Mouse (Mus musculus) cerebellum, postnatal 25 days (tissue): ENCODE measurements at regions not wholly inside any gene's neighbourhood (a gene's known extent, or its start where the extent isn't known, plus 50 kb on each side); places are given as distances from the start of the nearest gene placed in this dataset.
"Not testable (repeated sequence)": the region's sequence is repeated elsewhere in the genome, so short reads cannot be mapped to it uniquely, and the experiment has no call there.

ENCODE experiments used
- DNase-seq, 2 experiments: peaks; one replicate each; pipeline ENCODE4 v3.0.0; 2021; ENCODE audit warnings: mixed read lengths in 2 of 2

DNA sequence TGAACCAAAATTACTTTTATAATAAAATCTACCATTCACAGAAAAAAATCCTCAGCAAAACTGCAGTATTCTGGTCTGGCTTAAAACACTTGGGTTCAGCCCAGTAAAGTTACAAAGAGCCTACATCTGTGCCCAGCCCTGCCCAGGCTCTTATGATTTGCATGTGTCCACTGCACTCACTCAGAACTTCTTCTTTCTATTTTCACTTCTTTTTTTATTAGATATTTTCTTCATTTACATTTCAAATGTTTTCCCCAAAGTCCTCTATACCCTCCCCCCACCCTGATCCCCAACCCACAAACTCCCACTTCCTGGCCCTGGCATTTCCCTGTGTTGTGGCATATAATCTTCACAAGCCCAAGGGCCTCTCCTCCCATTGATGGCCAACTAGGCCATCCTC is 1442.4 kb upstream of the Tacstd2 start:
- DNase-seq: no peak

DNA sequence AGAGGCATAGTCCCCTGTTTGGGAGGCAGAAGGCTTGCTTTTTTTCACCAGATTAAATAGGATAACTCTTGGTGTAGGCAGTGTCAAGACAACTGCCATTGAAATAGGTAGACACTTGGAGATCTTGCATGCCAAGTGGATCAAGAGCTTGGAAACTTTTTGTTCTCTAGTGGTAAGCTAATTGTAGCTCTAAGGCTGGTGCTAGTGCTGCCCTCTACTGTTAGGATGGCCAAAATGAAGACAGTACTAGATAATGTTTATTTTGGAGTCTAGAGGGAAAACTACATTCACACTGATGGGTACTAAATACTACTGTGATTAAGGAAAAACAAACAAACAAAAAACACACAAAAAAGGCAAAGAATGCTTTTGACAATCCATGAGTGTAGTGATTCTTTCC is 1428.4 kb upstream of the Tacstd2 start:
- DNase-seq: no peak

DNA sequence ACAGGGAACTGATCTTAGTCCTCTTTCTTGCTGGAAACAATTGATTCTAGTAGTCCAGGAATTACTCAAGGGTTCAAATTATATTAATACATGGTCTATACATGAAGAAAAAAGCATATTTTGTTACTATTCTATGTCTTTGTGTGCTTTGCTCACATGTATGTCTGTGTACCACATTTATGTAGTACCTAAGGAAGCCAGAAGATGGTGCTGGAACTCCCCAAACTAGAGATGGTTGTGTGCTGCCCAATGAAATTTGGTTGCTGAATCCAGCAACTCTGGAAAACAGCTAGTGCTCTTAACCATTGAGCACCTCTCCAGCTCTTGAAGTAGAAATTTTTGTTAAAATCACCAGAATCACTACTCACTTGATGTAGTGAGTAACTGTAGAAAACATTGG is 1402.5 kb upstream of the Tacstd2 start:
- not testable (repeated sequence) for DNase-seq

DNA sequence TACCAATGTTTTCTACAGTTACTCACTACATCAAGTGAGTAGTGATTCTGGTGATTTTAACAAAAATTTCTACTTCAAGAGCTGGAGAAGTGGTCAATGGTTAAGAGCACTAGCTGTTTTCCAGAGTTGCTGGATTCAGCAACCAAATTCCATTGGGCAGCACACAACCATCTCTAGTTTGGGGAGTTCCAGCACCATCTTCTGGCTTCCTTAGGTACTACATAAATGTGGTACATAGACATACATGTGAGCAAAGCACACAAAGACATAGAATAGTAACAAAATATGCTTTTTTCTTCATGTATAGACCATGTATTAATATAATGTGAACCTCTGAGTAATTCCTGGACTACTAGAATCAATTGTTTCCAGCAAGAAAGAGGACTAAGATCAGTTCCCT is 1396.3 kb upstream of the Tacstd2 start:
- not testable (repeated sequence) for DNase-seq

- DNase-seq: no peak
These were observed 1379.9 kb upstream of the Tacstd2 start for GRCm38 (mm10) chr6:68915536-68915935.

- DNase-seq: no peak
These were observed 1348.5 kb upstream of the Tacstd2 start for GRCm38 (mm10) chr6:68884130-68884529.

DNA sequence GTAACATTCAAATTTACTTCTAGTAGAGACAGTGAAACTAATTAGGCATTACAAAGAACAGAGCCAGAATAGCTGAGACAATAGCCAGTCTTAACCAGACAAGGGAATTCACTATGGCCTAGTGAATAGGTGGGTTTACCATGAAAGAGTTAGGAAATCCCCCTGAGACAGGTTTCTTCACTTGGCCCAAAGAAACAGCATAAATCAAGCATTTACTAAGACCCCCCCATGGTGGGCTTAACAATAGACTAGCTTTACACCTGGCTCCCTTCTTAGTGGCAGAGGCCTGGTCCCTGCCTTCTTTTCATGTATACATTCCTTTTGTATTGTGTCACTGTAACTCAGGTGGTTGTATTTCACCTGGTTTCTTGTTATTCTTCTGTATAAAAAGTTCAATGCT is 1317.2 kb upstream of the Tacstd2 start:
- DNase-seq: not testable (repeated sequence)

DNA sequence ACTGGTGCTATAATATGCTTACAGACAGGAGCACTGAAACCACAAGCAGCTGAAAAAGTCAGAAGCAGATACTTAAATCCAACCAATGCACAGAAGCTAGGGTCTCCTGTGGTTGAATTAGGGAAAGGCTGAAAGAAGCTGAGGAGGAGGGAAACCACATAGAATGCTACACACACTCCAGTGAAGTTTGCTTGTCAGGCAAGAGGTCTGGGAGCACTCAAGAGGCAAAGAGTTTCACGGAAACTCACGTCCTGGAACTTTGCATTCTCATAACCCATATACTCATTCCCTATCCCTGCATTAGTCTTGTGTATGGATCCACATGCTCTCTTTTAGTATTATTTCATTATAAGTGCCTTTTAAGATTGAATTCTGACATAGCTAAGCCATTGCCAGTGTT is 1316.7 kb upstream of the Tacstd2 start:
- DNase-seq: no peak

DNA sequence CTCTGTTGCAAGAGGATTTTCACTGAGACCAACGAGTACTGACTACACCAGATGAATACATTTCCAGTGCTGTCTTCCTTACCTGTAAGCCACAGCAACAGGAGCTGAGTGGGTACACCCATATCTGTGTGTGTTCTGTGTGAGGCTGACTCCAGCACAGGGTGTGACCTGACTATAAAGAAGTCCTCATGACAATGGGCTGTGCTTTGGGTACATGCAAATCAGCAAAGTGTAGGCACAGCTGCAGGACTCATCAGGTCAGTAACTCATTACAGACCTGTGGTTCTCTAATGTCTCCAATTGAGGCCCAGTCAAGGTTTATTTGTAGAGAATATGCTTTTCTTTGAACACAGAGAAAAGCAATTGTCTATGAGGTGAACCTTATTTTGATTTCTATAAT is 1299.6 kb upstream of the Tacstd2 start:
- no peak for DNase-seq

GRCm38 (mm10) chr6:68834633-68835032 is 1299.0 kb upstream of the Tacstd2 start:
- DNase-seq: no peak

GRCm38 (mm10) chr6:68828460-68828859 is 1292.9 kb upstream of the Tacstd2 start:
- DNase-seq: not testable (repeated sequence)

DNA sequence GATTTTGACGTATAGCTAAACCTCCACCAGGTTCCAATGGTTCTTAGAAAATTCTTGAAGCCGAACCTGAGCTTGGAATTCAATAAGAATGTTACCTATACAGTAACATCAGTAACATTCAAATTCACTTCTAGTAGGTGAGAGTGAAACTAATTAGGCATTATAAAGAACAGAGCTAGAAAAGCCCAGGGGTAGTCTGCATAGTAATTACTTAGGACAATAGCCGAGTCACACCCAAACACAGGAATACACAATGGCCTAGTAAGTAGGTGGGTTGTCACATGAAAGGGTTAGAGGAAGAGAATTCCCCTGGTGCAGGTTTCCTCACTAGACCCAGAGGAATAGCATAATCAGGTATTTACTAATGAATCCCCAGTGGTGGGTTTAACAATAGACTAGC is 1277.8 kb upstream of the Tacstd2 start:
- no peak for DNase-seq

- not testable (repeated sequence) for DNase-seq
These were observed 1263.6 kb upstream of the Tacstd2 start for GRCm38 (mm10) chr6:68799205-68799604.

DNA sequence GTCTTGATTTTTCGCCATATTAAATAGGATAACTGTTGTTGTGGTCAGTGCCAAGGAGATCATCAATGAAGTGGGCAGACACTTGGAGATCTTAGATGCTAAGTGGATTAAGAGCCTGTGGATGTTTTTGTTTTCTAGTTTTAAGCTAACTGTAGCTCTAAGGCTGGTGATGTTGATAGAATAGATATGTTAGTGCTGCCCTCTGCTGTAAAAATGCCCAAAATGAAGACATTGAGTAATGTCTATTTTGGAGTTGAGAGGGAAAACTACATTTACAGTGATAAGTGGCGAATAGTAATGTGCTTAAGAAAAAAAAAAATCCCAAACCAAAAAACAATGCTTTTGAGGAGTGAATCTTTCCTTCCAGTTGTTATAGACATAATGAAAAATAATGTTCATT is 1235.9 kb upstream of the Tacstd2 start:
- no peak for DNase-seq

GRCm38 (mm10) chr6:68750451-68750850 is 1214.9 kb upstream of the Tacstd2 start:
- DNase-seq: no peak

- DNase-seq: no peak
These were observed 1214.1 kb upstream of the Tacstd2 start for GRCm38 (mm10) chr6:68749699-68750098.

GRCm38 (mm10) chr6:68738573-68738972 is 1203.0 kb upstream of the Tacstd2 start:
- DNase-seq: no peak

- DNase-seq: no peak
These were observed 1201.1 kb upstream of the Tacstd2 start for GRCm38 (mm10) chr6:68736647-68737046.

DNA sequence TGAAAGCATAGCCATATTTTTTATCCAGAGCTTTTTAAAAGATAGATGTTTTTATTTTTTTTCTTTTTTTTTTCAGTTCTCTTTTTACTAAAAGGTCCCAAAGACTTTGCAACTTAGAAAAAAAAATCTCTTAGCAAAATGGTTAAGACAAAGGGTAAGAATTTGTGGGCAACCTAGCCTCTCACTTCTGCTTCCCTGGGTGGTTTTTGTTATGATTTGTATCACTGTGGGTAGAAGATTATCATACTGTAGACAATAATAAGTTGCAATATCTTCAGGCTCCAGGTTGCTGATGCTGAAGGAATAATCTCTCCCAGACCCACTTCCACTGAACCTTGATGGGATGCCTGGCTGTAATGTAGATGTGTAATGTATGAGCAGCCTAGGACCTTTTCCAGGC is 1200.5 kb upstream of the Tacstd2 start:
- DNase-seq: no peak

- DNase-seq: not testable (repeated sequence)
These were observed 1175.5 kb upstream of the Tacstd2 start for GRCm38 (mm10) chr6:68711084-68711483.

DNA sequence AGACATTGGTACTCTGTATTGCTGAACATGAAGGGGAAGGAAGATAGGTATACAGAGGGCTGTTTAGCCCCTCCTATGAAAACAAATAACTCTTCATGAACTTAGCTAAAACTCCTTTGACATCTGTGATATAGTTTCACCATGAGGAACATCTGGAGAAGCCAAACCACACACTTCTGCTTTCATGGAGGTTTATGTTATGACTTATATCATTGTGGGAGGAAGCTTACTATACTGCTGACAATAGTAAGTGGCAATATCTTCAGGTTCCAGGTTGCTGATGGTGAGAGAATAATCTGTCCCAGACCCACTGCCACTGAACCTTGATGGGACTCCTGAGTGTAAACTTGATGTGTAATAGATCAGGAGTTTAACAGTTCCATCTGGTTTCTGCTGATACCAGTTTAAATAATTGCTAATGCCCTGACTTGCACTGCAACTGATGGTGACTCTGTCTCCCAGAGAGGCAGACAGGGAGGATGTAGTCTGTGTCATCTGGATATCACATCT is 1168.8 kb upstream of the Tacstd2 start:
- DNase-seq: not testable (repeated sequence)

DNA sequence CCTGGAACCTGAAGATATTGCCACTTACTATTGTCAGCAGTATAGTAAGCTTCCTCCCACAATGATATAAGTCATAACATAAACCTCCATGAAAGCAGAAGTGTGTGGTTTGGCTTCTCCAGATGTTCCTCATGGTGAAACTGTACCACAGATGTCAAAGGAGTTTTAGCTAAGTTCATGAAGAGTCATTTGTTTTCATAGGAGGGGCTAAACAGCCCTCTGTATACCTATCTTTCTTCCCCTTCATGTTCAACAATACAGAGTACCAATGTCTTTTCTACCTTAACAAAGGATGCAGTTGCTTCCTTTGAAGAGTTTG is 1145.2 kb upstream of the Tacstd2 start:
- DNase-seq: not testable (repeated sequence)

GRCm38 (mm10) chr6:68680099-68680791 is 1144.6 kb upstream of the Tacstd2 start:
- DNase-seq: no peak

GRCm38 (mm10) chr6:68668433-68668832 is 1132.8 kb upstream of the Tacstd2 start:
- peak; percentile 22 to 49 for DNase-seq

DNA sequence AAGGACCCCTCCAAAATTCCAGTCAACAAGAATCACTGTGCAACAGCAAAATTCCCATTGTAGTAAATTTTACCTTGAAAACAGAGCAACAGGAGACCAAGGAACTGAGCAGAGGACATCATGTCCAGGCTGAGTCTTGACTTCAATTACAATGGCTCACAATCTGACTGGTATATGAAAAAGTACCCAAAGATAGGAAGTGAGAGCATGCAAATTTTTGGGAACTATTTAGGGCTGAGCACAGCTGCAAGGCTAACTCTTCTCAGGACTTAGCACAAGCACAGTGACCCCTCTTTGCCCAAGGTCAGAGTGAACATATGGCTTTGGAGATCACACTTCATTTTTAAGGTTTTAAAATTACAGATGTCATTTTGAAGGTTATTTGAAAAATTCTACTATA is 1096.7 kb upstream of the Tacstd2 start:
- DNase-seq: not testable (repeated sequence)
